In genomic region chr8:126961516-126961915, GRCm38 (mm10) we compare ENCODE assay signal across 25 mouse cellular contexts. TPM values are rescaled to one million over a fixed set of nuclear protein-coding genes. Genes with fewer than 3 reads are reported as not detected.
DNase-seq lines count a peak whose midpoint lies in the region; ATAC-seq and TF ChIP-seq lines count a peak whose summit lies in the region.
"Had no signal": no experiment of that assay in that cellular context is flagged by ENCODE, and none has a peak within 500 bp of the region (broad histone marks: within the 10 kb centered on the region; RNA-seq: fewer than 3 reads in every experiment).

No protein-coding gene starts in this region.

- no peak for TF ChIP-seq CTCF in left cerebral cortex, adult 2 months (IDR thresholded peaks at IDR 0.05)

- H3K9me3 ChIP-seq in kidney, embryonic 15.5 days (replicated peaks), result no peaks in the 10 kb centered on the region
- H3K9me3 ChIP-seq: embryonic facial prominence, embryonic 10.5 days; heart, embryonic 12.5 days; hindbrain, embryonic 10.5 days; intestine, embryonic 15.5 days; limb, embryonic 10.5 days; liver, embryonic 15.5 days had no signal

- intact Hi-C loops in left cerebral cortex, adult 2 months (cut with DNase I), result no loop called here
- intact Hi-C loops in left cerebral cortex, postnatal 10 days (cut with DNase I), result no loop called here

- H3K27ac ChIP-seq in left cerebral cortex, adult 2 months, result no peak overlapping the region
- no peak overlapping the region for H3K27ac ChIP-seq in kidney, embryonic 15.5 days
- H3K27ac ChIP-seq: embryonic facial prominence, embryonic 10.5 days; hindbrain, embryonic 10.5 days; intestine, embryonic 15.5 days; limb, embryonic 10.5 days; liver, embryonic 15.5 days had no signal

- ATAC-seq in frontal cortex, adult (ENCODE audit: low TSS enrichment), result peak; percentile 93
- no peak for ATAC-seq in kidney, embryonic 15.5 days (replicated peaks; ENCODE audit: low FRiP score)
- ATAC-seq: forebrain, postnatal 0 days; hindbrain, embryonic 16.5 days; intestine, embryonic 15.5 days had no signal

- no peak for DNase-seq in frontal cortex, postnatal 10 days (ENCODE audit: low spot score in 2 of 2)
- peak; percentile 40 to 41 for DNase-seq in left cerebral cortex, adult 2 months (ENCODE audit: extremely low spot score in 1 of 2, low spot score in 2 of 2)
- no peak for DNase-seq in left cerebral cortex, postnatal 10 days (ENCODE audit: extremely low spot score in 1 of 2, low spot score in 2 of 2)
- DNase-seq in layer of hippocampus, adult 9-11 months, result peak; percentile 91
- peak; percentile 48 to 59 for DNase-seq in right cerebral cortex, postnatal 10 days (ENCODE audit: low spot score in 2 of 2)
- DNase-seq in cerebellum, adult 9-11 months, result no peak
- DNase-seq: adrenal gland, postnatal 25 days; cerebellum, postnatal 10 days; forebrain, postnatal 0 days; gastrocnemius, postnatal 14 days; heart, adult 18-20 months; heart, postnatal 10 days; kidney, adult 8-10 months; liver; lung, postnatal 4 days; midbrain, embryonic 14.5 days had no signal

- H3K36me3 ChIP-seq in kidney, embryonic 15.5 days, result peaks cover 93% of the 10 kb centered on the region

- WGBS in kidney, embryonic 15.5 days, result 92% methylated on average over 3 of the region's 3 CpGs

- no peak overlapping the region for H3K4me3 ChIP-seq in left cerebral cortex, adult 2 months
- no peak overlapping the region for H3K4me3 ChIP-seq in kidney, embryonic 15.5 days (replicated peaks)
- H3K4me3 ChIP-seq: embryonic facial prominence, embryonic 10.5 days; heart, embryonic 12.5 days; hindbrain, embryonic 10.5 days; intestine, embryonic 15.5 days; limb, embryonic 10.5 days; liver, embryonic 15.5 days had no signal

- no peak overlapping the region for H3K4me2 ChIP-seq in kidney, embryonic 15.5 days
- H3K4me2 ChIP-seq: heart, embryonic 12.5 days; intestine, embryonic 15.5 days; liver, embryonic 15.5 days had no signal

- H3K9ac ChIP-seq in kidney, embryonic 15.5 days, result no peak overlapping the region
- H3K9ac ChIP-seq: forebrain, postnatal 0 days; heart, embryonic 12.5 days; intestine, embryonic 15.5 days; liver, embryonic 15.5 days had no signal

- H3K27me3 ChIP-seq in kidney, embryonic 15.5 days, result no peaks in the 10 kb centered on the region
- H3K27me3 ChIP-seq: heart, embryonic 12.5 days; intestine, embryonic 15.5 days; liver, embryonic 15.5 days had no signal

- H3K4me1 ChIP-seq in kidney, embryonic 15.5 days, result no peaks in the 10 kb centered on the region
- H3K4me1 ChIP-seq: embryonic facial prominence, embryonic 10.5 days; heart, embryonic 12.5 days; hindbrain, embryonic 10.5 days; intestine, embryonic 15.5 days; limb, embryonic 10.5 days; liver, embryonic 15.5 days had no signal

RNA-seq across cellular contexts. Expression of gene Rbm34, which starts 9.4 kb away (rescaled TPM):
- total RNA-seq in left cerebral cortex, adult 2 months (2021), result 10 to 100 TPM; 13.9 to 14.8 TPM
- 10 to 100 TPM; 17.4 to 18.2 TPM for total RNA-seq in left cerebral cortex, postnatal 10 days (2021)
- polyA plus RNA-seq in kidney, embryonic 15.5 days (2015; fragmentation: Nextera tagmentation; extraction: Ambion mirVana), result 23.5 and 26.0 TPM in 2 replicates

RNA-seq across cellular contexts. Expression of gene Tomm20, which starts 15.9 kb away (rescaled TPM):
- 100 to 1,000 TPM; 181 to 182 TPM for total RNA-seq in left cerebral cortex, adult 2 months (2021)
- total RNA-seq in left cerebral cortex, postnatal 10 days (2021), result 100 to 1,000 TPM; 156 to 169 TPM
- 244 and 246 TPM in 2 replicates for polyA plus RNA-seq in kidney, embryonic 15.5 days (2015; fragmentation: Nextera tagmentation; extraction: Ambion mirVana)

Comparison
In these comparisons a context has a peak if more than half of its experiments do, and no peak if none do; other contexts are left out.
1. DNase-seq: peak in left cerebral cortex, adult 2 months (2 of 2), layer of hippocampus, adult 9-11 months (single experiment) and right cerebral cortex, postnatal 10 days (2 of 2); none in frontal cortex, postnatal 10 days (0 of 2), left cerebral cortex, postnatal 10 days (0 of 2) and cerebellum, adult 9-11 months (single experiment).